Mouse (Mus musculus) liver, embryonic 15.5 days (tissue): ENCODE measurements around the gene Hist1h2ai. TPM values are rescaled to one million over a fixed set of nuclear protein-coding genes. Genes with fewer than 3 reads are reported as not detected.
"Not testable (repeated sequence)": the region's sequence is repeated elsewhere in the genome, so short reads cannot be mapped to it uniquely, and the experiment has no call there.

ENCODE experiments used
- ATAC-seq: fragments of 200-750 bp; cut with Nextera tagmentation; 2 replicates; pipeline ENCODE4 v1.8.0; 2017; ENCODE audit warnings: moderate number of reproducible peaks, mild to moderate bottlenecking, moderate library complexity; ENCODE audit not compliant: insufficient read depth
- H3K27ac ChIP-seq: fragments of 300-500 bp; sonication (generic); replicated peaks from 2 replicates; pipeline ENCODE4 v1.5.1; 2015; ENCODE audit warnings: mild to moderate bottlenecking, inconsistent platforms
- H3K27me3 ChIP-seq: fragments of 300-500 bp; sonication (generic); 2 replicates; pipeline ENCODE4 v1.6.1; 2015; ENCODE audit warnings: mild to moderate bottlenecking, inconsistent platforms
- H3K36me3 ChIP-seq: fragments of 300-500 bp; sonication (generic); replicated peaks from 2 replicates; pipeline ENCODE4 v1.6.1; 2015; ENCODE audit warnings: moderate library complexity, mild to moderate bottlenecking, inconsistent platforms
- H3K4me1 ChIP-seq: fragments of 300-500 bp; sonication (generic); replicated peaks from 2 replicates; pipeline ENCODE4 v1.6.1; 2015; ENCODE audit warnings: inconsistent platforms
- H3K4me2 ChIP-seq: fragments of 300-500 bp; sonication (generic); 2 replicates; pipeline ENCODE4 v1.6.1; 2015; ENCODE audit warnings: moderate library complexity, mild to moderate bottlenecking, inconsistent platforms
- H3K4me3 ChIP-seq: fragments of 300-500 bp; sonication (generic); replicated peaks from 2 replicates; pipeline ENCODE4 v1.5.1; 2015; ENCODE audit warnings: mild to moderate bottlenecking, inconsistent platforms
- H3K9ac ChIP-seq: fragments of 300-500 bp; sonication (generic); 2 replicates; pipeline ENCODE4 v1.6.1; 2015; ENCODE audit warnings: moderate library complexity, mild to moderate bottlenecking, inconsistent platforms
- H3K9me3 ChIP-seq: fragments of 300-500 bp; sonication (generic); replicated peaks from 2 replicates; pipeline ENCODE4 v1.6.1; 2016; ENCODE audit warnings: inconsistent platforms
- WGBS: fragments of 180-500 bp; shearing (Covaris S2); methylation state at CpG from one replicate; pipeline ENCODE4 v1.1.7; 2015; ENCODE audit warnings: mixed read lengths; ENCODE audit not compliant: insufficient replicate concordance; 5-methylcytosine and 5-hydroxymethylcytosine counted together
- microRNA-seq: library from miRNA; unstranded; fragments of <30 nt; microRNA quantifications from one replicate; pipeline ENCODE4, GENCODE M21; 2016
- polyA plus RNA-seq: library from polyadenylated mRNA; unstranded; fragments of >200 nt; fragmentation: Nextera tagmentation; extraction: Ambion mirVana; gene quantifications from 2 replicates; pipeline ENCODE4 v1.2.1, GENCODE M21; 2015

The Hist1h2ai gene
- polyA plus RNA-seq, 1 experiment from 2014 or later = 19.9 TPM

DNA sequence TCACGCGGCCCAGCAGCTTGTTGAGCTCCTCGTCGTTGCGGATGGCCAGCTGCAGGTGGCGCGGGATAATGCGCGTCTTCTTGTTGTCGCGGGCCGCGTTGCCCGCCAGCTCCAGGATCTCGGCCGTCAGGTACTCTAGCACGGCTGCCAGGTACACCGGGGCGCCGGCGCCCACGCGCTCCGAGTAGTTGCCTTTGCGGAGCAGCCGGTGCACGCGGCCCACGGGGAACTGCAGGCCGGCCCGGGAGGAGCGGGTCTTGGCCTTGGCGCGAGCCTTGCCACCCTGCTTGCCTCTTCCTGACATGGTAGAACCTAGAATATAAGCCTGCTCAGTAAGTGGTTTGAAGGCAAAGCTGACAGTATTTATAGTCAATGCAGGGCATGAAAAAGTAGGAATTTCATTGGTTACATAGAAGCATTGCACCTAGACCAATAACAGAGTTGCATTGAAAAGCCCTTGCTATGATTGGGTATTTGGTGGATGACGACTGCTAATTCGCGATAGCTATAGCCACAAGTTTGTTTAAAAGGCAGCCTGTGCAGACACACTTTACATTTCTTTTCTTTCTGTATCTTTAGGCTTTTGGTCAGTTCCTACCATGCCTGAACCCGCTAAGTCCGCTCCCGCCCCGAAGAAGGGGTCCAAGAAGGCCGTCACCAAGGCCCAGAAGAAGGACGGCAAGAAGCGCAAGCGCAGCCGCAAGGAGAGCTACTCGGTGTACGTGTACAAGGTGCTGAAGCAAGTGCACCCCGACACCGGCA lies 37.5 kb downstream of the Hist1h2ai start, which contains the start of the genes Hist1h2ak and Hist1h2bn:
Hist1h2ak (minus strand) TSS at position 304 of the 762 bp plus-strand sequence.
Hist1h2bn (plus strand) TSS at position 600 of the 762 bp plus-strand sequence.
- under 1% methylated on average over 49 of the region's 50 CpGs for whole genome bisulfite sequencing
- H3K9me3 ChIP-seq, H3K27me3 ChIP-seq, H3K36me3 ChIP-seq: not testable (repeated sequence)
- peak; percentile 83 for ATAC-seq
- Histone ChIP-seq H3K4me1 (peaks cover 36% of the 10 kb centered on the region), H3K27ac (peak within 1 kb of the TSS; percentile 99), H3K9ac (peak within 1 kb of the TSS; percentile 62), H3K4me3 (peak within 1 kb of the TSS; percentile 57), H3K4me2 (peak within 1 kb of the TSS; percentile 74)

DNA sequence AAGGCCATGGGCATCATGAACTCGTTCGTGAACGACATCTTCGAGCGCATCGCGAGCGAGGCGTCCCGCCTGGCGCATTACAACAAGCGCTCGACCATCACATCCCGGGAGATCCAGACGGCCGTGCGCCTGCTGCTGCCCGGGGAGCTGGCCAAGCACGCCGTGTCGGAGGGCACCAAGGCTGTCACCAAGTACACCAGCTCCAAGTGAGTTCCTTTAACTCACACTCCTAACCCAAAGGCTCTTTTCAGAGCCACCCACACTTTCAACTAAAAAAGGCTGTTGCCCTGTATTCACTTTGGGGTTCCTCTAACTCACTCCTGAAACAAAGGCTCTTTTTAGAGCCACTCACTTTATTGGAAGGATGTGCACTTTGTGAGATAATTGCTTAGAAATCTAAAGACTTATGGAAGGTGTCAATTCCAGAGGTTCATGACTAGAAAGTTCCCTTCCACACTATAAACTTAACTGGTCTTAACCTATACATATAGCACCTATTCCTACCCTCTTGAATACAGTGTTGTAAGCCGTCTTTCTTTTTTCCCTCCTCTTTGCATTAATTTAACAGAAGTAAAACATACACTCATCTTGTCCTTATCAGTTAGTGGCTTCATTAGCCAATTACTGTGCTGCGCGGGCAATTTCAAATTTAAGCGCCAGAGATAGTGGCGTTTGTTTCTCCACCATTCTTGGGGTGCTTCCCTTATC lies 38.2 kb downstream of the Hist1h2ai start:
- H3K27me3 ChIP-seq, H3K36me3 ChIP-seq, H3K9me3 ChIP-seq: not testable (repeated sequence)
- peak; percentile 26 for ATAC-seq
- Histone ChIP-seq H3K4me2 (peak overlapping the region; percentile 74), H3K4me1 (peaks cover 32% of the 10 kb centered on the region), H3K27ac (peak overlapping the region; percentile 99), H3K4me3 (peak overlapping the region; percentile 57), H3K9ac (peak overlapping the region; percentile 54)
- WGBS = under 1% methylated on average over 17 of the region's 26 CpGs

DNA sequence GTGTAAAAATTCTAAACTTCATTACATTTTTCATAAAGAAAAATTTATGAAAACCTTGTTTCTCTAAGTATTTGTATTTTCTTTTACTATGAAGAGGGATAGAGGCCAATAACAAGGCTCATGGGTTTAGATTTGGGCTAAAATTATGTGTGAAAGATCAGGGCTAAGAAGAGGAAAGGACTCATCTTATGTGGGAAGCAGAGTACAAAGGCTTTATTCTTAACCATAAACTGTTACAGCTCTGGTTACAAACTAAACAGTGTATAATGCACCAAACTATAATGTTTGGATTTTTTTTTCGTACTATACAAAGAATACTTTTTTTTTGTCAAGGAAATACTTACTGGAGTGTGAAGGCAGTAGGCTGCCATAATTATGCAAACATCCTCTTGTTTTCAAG lies 39.5 kb downstream of the Hist1h2ai start:
- WGBS = 77% methylated on average over 1 of the region's 1 CpGs
- Histone ChIP-seq H3K27me3 (no peaks in the 10 kb centered on the region), H3K9me3 (no peaks in the 10 kb centered on the region), H3K4me1 (peaks cover 30% of the 10 kb centered on the region), H3K9ac (peak overlapping the region; percentile 48), H3K4me2 (peak overlapping the region; percentile 68), H3K36me3 (0 out of 2 replicates have a peak, but pooled peaks cover 2% of the 10 kb centered on the region), H3K4me3 (peak overlapping the region; percentile 49), H3K27ac (peak overlapping the region; percentile 99)
- ATAC-seq = no peak

Small RNAs within 50 kb of the gene (microRNA-seq; reads per million reads assigned to microRNA genes)
- gene Gm44357 = not detected
- gene Gm44367 = not detected
- gene Gm44454 = 0.76 reads per million

Other genes starting within 250 kb of the Hist1h2ai start
- 0.66 and 0.94 TPM in 2 replicates for gene Nkapl, start 247.9 kb upstream of the Hist1h2ai start, polyA plus RNA-seq
- 0.31 and 0.38 TPM in 2 replicates for gene Zkscan4, start 237.5 kb upstream of the Hist1h2ai start, polyA plus RNA-seq
- gene Gm10065, start 237.0 kb upstream of the Hist1h2ai start, polyA plus RNA-seq = not detected in 2 replicates
- 0.59 and 0.71 TPM in 2 replicates for gene AK157302, start 221.2 kb upstream of the Hist1h2ai start, polyA plus RNA-seq
- gene Gm11273, start 215.0 kb upstream of the Hist1h2ai start, polyA plus RNA-seq = 4.8 and 7.3 TPM in 2 replicates
- 1.1 and 1.2 TPM in 2 replicates for gene Zkscan8, start 185.3 kb upstream of the Hist1h2ai start, polyA plus RNA-seq
- not detected in 2 replicates for gene Olfr1366, start 173.6 kb upstream of the Hist1h2ai start, polyA plus RNA-seq
- gene Olfr1535, start 156.5 kb upstream of the Hist1h2ai start, polyA plus RNA-seq = not detected in 2 replicates
- not detected in 2 replicates for gene Olfr1364, start 134.7 kb upstream of the Hist1h2ai start, polyA plus RNA-seq
- gene Olfr1362, start 102.4 kb upstream of the Hist1h2ai start, polyA plus RNA-seq = not detected in 2 replicates
- not detected in 2 replicates for gene Olfr11, start 73.9 kb upstream of the Hist1h2ai start, polyA plus RNA-seq
- not detected in 2 replicates for gene Olfr1361, start 53.0 kb upstream of the Hist1h2ai start, polyA plus RNA-seq
- not detected in 2 replicates for gene Olfr1360, start 39.0 kb upstream of the Hist1h2ai start, polyA plus RNA-seq
- gene Olfr1359, start 18.3 kb upstream of the Hist1h2ai start, polyA plus RNA-seq = not detected in 2 replicates
- 3.2 and 3.4 TPM in 2 replicates for gene Hist1h2bl, start 279 bp upstream of the Hist1h2ai start, polyA plus RNA-seq
- gene Hist1h3h, start 1.2 kb downstream of the Hist1h2ai start, polyA plus RNA-seq = 4.3 and 10.4 TPM in 2 replicates
- gene Hist1h2bm, start 5.6 kb downstream of the Hist1h2ai start, polyA plus RNA-seq = 7.6 and 8.8 TPM in 2 replicates
- gene Hist1h4j, start 18.6 kb downstream of the Hist1h2ai start, polyA plus RNA-seq = 0.86 and 0.88 TPM in 2 replicates
- gene Hist1h4k, start 34.1 kb downstream of the Hist1h2ai start, polyA plus RNA-seq = 4.0 and 6.0 TPM in 2 replicates
- gene Hist1h2ak, start 37.4 kb downstream of the Hist1h2ai start, polyA plus RNA-seq = 40.7 and 47.8 TPM in 2 replicates
- gene Hist1h2bn, start 37.7 kb downstream of the Hist1h2ai start, polyA plus RNA-seq = 7.6 and 11.2 TPM in 2 replicates
- gene Hist1h1b, start 64.2 kb downstream of the Hist1h2ai start, polyA plus RNA-seq = 32.9 and 34.2 TPM in 2 replicates
- gene Hist1h3i, start 66.9 kb downstream of the Hist1h2ai start, polyA plus RNA-seq = 144 and 178 TPM in 2 replicates
- 10.9 and 14.7 TPM in 2 replicates for gene Hist1h2an, start 70.8 kb downstream of the Hist1h2ai start, polyA plus RNA-seq
- gene Hist1h2bp, start 71.0 kb downstream of the Hist1h2ai start, polyA plus RNA-seq = 5.4 and 6.8 TPM in 2 replicates
- 25.1 and 27.6 TPM in 2 replicates for gene Hist1h2bq, start 93.8 kb downstream of the Hist1h2ai start, polyA plus RNA-seq
- 1.1 TPM in 1 of 2 replicates, not detected in the other for gene Hist1h2ao, start 94.0 kb downstream of the Hist1h2ai start, polyA plus RNA-seq
- not detected in 2 replicates for gene Hist1h4m, start 95.3 kb downstream of the Hist1h2ai start, polyA plus RNA-seq
- gene Hist1h4n, start 115.8 kb downstream of the Hist1h2ai start, polyA plus RNA-seq = 26.6 and 33.7 TPM in 2 replicates
- gene Hist1h2ap, start 117.1 kb downstream of the Hist1h2ai start, polyA plus RNA-seq = 3,475 and 4,316 TPM in 2 replicates
- 25.5 and 29.5 TPM in 2 replicates for gene Hist1h2br, start 117.3 kb downstream of the Hist1h2ai start, polyA plus RNA-seq
- 0.59 and 0.71 TPM in 2 replicates for gene Zfp184, start 228.7 kb downstream of the Hist1h2ai start, polyA plus RNA-seq